Mouse (Mus musculus): Measurements from ENCODE around the gene Mmp21.

DNA sequence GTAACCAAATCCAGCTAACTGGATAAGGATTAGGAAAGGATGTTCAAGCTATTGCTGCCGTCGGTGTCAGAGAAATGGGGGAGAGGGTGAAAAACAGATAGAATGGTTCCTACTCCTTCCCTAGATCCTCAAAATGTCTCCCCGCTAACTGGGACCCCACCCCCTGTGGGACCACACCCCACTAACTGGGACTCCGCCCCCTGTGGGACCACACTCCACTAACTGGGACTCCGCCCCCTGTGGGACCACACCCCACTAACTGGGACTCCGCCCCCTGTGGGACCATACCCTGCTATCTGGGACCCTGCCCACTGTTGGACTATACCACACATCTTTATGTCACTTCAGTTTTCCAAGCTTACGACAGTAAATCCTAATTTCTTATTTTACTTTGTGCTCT lies 24.0 kb upstream of the Mmp21 start:
- TF ChIP-seq GATA1 (IDR thresholded peaks at IDR 0.05; ENCODE audit: borderline replicate concordance, low read length) = no peak
- TF ChIP-seq FLI1 (IDR thresholded peaks at IDR 0.05; ENCODE audit: low read length) = no peak

Measured in megakaryocyte, embryonic 14.5 days (primary cell).